Mouse (Mus musculus): ENCODE measurements around the gene Plcb3.

Plcb3 gene

GRCm38 (mm10) chr19:6990712-6991111 lies 14.4 kb upstream of the Plcb3 start:
- no peak for DNase-seq

DNA sequence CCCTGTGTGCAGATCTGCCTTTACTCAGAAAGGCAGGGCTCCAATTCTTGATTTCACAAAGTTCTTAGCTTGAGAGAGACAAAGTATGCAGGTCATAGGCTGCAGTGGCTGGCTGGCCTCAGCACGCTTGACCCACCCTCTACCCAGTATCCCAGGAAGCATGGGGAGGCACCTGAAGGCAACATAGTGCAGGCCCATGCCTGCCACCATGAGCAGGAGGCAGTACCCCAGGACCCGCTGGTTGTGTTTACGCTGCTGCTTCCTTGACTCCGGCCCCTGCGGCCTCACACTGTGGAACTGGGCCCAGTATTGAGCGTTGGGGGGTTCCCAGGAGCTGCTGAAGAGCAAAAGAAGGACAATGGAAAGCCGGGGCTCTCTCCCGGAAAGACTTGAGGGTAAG lies 13.0 kb upstream of the Plcb3 start:
- peak; percentile 7 for DNase-seq

DNA sequence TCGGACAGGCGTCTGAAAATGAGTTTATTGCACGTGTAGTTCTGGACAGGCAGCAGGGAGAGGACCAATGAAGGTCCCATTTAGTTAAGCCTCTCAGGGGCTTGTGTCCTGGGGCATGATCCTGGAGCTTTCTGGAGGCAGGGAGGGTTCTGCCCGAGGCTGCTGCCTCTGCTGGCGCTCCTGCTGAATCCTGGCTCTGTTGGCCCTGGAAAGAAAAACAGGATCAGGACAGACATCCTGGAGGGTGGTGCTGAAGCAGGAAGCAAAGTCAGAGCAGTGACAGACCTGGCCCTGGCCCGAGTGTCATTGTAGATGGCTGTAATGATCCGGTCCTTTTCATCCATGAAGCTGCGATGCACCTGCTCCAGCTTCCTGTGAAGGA lies 11.6 kb upstream of the Plcb3 start:
- no peak for DNase-seq

DNA sequence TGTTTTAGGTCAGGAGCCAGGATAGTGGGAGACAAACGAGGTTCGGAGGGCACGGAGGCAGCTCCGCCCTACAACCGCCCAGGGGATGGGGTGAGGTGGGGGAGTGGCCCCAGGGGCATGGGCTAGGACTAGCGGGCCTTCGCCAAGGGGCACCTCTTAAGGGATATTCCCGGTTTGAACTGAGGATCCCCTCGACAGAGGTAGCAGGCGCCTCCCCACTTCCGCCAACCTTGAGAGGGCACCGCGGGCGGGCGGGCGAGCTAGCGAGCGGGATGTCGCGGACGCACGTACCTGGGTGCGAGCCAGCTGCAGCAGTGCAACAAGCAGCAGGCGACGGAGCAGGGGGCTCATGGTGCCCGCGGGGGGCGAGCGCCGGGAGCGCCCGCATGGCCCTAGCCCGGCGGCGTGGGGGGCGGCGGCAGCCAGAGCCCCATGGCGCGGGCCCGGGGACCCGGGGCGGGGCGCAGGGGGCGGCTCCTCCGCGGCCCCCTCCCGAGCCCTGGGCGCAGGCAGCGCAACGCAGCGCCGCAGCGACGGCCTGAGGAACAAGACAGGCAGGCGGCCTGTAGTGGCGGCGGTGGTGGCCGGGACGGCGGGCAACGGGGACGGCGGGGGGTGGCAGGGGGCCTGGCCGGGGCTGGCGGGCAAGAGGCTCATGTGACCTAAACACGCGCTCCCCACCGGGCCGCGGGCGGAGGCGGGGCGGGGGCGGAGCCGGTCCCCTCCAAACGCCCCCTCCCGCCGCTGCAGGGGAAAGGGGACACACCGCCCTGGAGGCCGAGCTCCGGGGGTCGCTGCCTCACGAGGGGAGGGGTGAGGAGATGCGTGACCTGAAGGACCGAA lies 11.0 kb upstream of the Plcb3 start, which contains the start of gene Vegfb:
TSS of gene Vegfb (minus strand) at position 591 of the 843 bp plus-strand sequence.
- DNase-seq: peak; percentile 85

- peak; percentile 8 for DNase-seq
These were observed 9.9 kb upstream of the Plcb3 start for GRCm38 (mm10) chr19:6985951-6986708.

DNA sequence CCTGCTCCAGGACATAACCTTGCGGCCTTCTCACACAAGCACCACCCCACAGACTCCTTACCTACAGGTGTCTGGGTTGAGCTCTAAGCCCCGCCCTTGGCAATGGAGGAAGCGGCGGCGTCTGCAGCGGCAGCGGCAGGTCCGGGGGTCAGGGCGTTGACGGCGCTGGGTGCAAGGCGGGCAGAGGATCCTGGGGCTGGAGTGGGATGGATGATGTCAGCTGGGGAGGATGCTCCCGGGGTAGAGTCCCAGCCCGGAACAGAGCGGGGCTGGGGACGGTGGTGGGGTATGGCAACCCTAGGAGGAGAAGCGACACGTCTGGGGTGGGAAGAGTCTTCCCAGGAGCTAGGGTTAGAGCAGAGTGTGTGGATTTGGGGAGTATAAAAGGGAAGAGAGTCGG lies 9.0 kb upstream of the Plcb3 start:
- peak; percentile 21 for DNase-seq

GRCm38 (mm10) chr19:6983621-6984020 lies 7.4 kb upstream of the Plcb3 start:
- no peak for DNase-seq

- no peak for DNase-seq
These were observed 5.2 kb upstream of the Plcb3 start for GRCm38 (mm10) chr19:6981465-6981864.

DNA sequence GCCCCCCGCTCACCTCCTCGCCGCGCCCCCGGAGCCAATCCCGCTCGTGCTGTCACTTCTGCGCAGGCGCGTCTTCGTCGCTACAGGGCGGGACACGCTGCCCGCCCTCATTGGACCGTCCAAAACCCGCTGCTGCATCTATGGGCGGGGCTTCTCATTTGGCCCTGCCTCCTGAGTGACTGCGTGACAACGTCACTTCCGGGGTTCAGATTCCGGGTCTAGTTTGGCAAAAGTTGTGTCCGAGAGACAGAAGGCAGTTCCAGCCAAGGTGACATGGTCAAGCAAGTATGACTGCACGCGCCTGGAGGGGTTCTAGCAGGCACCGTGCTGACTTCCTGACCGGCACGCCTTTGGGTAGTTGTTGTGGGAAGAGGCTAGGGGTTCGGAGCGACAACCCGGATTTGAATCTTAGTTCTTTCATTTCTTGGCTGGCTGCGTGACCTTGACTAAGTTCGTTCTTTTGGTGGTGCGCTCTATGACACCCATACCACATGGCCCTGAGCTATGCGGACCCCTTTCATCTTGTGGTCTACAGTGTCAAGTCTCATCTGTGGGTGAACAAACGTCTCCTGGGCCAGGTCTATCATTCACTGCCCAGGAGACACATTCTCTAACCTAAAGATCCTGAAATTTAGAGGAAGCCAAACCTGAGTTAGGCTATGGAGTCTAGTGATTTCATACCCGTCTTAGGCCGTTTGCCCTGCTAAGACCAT lies 4.3 kb upstream of the Plcb3 start, which contains the start of gene Fkbp2:
TSS of gene Fkbp2 (minus strand) at position 121 of the 713 bp plus-strand sequence.
- DNase-seq: peak; percentile 99

GRCm38 (mm10) chr19:6979486-6980380 lies 3.5 kb upstream of the Plcb3 start:
- peak; percentile 100 for DNase-seq

DNA sequence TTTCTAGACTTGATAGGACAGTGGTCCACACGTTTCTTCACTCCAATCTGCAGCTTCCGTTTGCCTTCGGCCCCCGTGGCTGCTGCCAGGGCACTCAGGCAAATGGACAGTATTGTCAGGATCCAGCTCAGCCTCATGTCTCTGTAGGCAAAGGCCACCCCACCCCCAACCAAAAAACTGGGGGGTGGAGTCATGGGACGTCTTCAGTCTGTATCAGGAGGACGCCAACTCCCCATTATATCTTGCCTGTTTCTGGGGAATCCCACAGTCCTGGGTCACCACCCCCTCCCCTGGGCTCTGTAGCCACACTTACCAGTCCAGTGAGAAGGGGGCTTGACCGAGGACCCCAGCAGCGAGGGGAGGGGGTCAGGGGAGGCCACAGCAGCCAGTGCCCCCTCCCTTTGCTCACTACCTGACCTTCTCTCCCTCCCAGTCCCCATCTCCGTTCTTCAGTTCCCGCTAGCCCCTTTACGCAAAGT lies 2.8 kb upstream of the Plcb3 start:
- DNase-seq: peak; percentile 66

GRCm38 (mm10) chr19:6978639-6978974 lies 2.3 kb upstream of the Plcb3 start:
- DNase-seq: no peak

- DNase-seq: no peak
These were observed 1.7 kb upstream of the Plcb3 start for GRCm38 (mm10) chr19:6977759-6978638.

DNA sequence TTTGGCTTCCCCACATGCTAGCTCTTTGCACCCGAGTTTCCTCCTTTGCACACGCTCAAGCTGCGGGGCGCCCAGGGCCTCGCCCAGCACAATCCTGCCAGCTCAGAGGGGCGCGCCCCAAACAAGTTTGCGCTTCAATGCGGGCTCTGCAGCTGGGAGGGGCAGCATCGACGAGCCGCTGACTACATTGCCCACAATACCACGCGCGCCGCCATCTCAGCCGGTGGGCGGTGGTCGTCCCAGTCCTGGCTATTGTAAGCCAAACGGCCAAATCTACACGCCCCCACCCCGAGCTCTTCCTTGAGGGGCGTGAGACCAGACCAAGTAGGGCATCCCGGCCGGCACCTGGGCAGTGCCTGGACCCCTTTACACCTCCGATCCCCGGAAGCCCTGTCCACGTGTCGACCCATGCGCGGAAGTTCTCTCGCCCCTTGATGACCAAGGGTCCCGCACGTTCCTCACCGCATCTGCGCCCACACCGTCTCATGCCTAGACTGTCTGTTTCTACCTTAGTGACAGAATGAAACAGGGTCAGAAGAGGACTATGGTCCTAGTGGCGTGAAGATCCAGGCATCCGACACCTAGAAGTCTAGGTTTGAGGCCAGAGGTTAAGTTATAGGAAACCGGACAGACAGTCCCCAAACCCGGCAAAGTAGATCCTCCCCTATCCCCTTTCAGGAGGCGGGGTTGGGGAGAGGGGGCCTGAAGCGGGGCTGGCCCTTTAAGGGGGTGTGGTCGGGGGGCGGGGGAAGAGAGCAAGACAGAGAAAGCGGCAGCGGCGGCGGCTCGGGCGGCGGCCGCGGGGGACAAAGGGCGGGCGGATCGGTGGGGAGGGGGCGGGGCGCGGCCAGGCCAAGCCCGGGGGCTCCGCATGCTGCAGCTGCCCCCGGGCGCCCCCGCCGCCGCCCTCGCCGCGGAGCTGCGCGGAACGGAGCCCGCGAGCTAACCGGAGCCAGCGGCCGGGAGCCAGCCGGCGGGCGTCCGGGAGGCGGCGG lies 1.8 kb downstream of the Plcb3 start, which contains the start of gene Ppp1r14b:
TSS of gene Ppp1r14b (plus strand) at position 758 of the 995 bp plus-strand sequence.
- DNase-seq: peak; percentile 90

- no peak for DNase-seq
These were observed 2.6 kb downstream of the Plcb3 start for GRCm38 (mm10) chr19:6973581-6974190.

- DNase-seq: no peak
These were observed 3.9 kb downstream of the Plcb3 start for GRCm38 (mm10) chr19:6972247-6972917.

DNA sequence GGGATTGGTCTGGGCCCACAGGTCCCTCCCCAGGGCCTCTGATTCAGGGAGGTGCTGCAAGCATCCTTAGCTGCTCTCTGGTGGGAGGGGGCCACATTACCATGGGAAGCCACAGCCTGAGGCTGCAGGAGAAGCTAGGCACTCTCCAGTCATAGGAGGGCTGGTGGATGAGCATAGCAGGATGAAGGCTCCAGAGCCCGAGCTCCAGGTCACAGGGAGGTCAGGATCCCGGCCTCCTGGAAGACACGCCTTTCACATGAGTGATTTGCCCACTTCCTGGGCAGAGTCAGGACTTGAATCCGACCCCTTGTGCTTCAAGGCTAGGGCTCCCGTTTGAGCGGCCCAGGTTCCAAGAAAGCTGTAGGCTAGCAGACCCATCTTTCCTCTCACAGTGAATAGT lies 4.6 kb downstream of the Plcb3 start:
- no peak for DNase-seq

DNA sequence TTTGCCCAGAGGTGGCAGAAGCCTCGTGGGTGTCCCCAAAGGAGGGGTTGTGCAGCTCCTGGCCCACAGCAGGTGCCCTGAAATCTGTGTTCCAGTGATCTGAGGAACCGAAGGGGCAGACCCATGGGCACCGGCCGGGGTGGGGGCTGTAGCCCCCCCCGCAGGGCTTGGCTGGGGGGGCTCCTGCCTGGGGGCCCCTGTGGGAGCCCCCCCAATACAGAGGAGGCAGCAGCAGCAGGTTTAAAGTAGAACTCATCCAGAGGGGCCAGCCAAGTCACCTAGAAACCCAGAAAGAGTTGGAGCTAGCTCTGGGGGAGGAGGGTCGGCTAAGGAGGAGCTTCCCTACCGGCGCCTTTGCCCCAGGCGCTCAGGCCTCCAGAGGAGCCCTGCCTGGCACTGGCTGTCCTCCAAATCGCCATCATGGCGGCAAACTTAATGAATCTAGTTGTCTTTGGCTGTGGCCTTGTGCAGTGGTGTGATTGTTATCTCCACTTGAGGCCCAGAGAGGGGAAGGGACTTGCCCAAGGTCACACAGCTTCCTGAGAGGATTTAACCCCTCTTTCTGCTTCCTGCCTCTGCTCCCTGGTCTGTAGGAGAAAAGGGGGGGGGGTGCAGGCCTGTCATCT lies 5.7 kb downstream of the Plcb3 start:
- no peak for DNase-seq
